Mouse (Mus musculus): Measurements from ENCODE around the gene Ints14.

- TF ChIP-seq POLR2A (IDR thresholded peaks at IDR 0.05; ENCODE audit: borderline replicate concordance, insufficient read depth, low read length) (no peak), CTCF (IDR thresholded peaks at IDR 0.05; ENCODE audit: borderline replicate concordance, insufficient read depth, low read depth, low read length) (no peak)
These were observed 58.4 kb downstream of the Ints14 start for GRCm38 (mm10) chr9:65019146-65019545.

Data from cerebellum, adult 2 months (tissue).